Mouse (Mus musculus) ES-CJ7 (cell line): Measurements from ENCODE around the gene Garem2.

Source experiments
- DNase-seq: peaks from one replicate; pipeline ENCODE4 v3.0.0; 2011; ENCODE audit warnings: low read depth, low spot score

Garem2 gene

GRCm38 (mm10) chr5:30111771-30112170 lies 6.8 kb downstream of the Garem2 start:
- peak; percentile 53 for DNase-seq

- peak; percentile 36 for DNase-seq
Observed at GRCm38 (mm10) chr5:30112533-30113068, 7.6 kb downstream of the Garem2 start.

GRCm38 (mm10) chr5:30113881-30114760 lies 9.2 kb downstream of the Garem2 start:
- peak; percentile 85 for DNase-seq

- DNase-seq, result peak; percentile 44
Observed at GRCm38 (mm10) chr5:30114761-30115140, 9.8 kb downstream of the Garem2 start.

GRCm38 (mm10) chr5:30115718-30116117 lies 10.8 kb downstream of the Garem2 start:
- DNase-seq, result peak; percentile 52

- no peak for DNase-seq
Observed at GRCm38 (mm10) chr5:30118018-30118417, 13.1 kb downstream of the Garem2 start.

- no peak for DNase-seq
Observed at GRCm38 (mm10) chr5:30119163-30119562, 14.2 kb downstream of the Garem2 start.

GRCm38 (mm10) chr5:30120106-30120505 lies 15.1 kb downstream of the Garem2 start:
- DNase-seq, result no peak

- no peak for DNase-seq
Observed at GRCm38 (mm10) chr5:30122481-30122880, 17.5 kb downstream of the Garem2 start.

GRCm38 (mm10) chr5:30125587-30125986 lies 20.6 kb downstream of the Garem2 start:
- peak; percentile 72 for DNase-seq

GRCm38 (mm10) chr5:30126756-30127155 lies 21.8 kb downstream of the Garem2 start:
- no peak for DNase-seq

GRCm38 (mm10) chr5:30127921-30128597 lies 23.1 kb downstream of the Garem2 start:
- DNase-seq, result no peak

GRCm38 (mm10) chr5:30128680-30129079 lies 23.7 kb downstream of the Garem2 start:
- DNase-seq, result no peak

- no peak for DNase-seq
Observed at GRCm38 (mm10) chr5:30131246-30131645, 26.3 kb downstream of the Garem2 start.

GRCm38 (mm10) chr5:30132173-30132572 lies 27.2 kb downstream of the Garem2 start:
- DNase-seq, result no peak

- no peak for DNase-seq
Observed at GRCm38 (mm10) chr5:30135711-30136231, 30.8 kb downstream of the Garem2 start.

- DNase-seq, result no peak
Observed at GRCm38 (mm10) chr5:30137271-30137670, 32.3 kb downstream of the Garem2 start.

- no peak for DNase-seq
Observed at GRCm38 (mm10) chr5:30138193-30138592, 33.2 kb downstream of the Garem2 start.

- no peak for DNase-seq
Observed at GRCm38 (mm10) chr5:30146526-30146925, 41.6 kb downstream of the Garem2 start.

GRCm38 (mm10) chr5:30148133-30148920 lies 43.4 kb downstream of the Garem2 start:
- DNase-seq, result no peak

- DNase-seq, result no peak
Observed at GRCm38 (mm10) chr5:30152007-30152406, 47.0 kb downstream of the Garem2 start.

GRCm38 (mm10) chr5:30152413-30152812 lies 47.5 kb downstream of the Garem2 start:
- no peak for DNase-seq
